In the genomic region with DNA sequence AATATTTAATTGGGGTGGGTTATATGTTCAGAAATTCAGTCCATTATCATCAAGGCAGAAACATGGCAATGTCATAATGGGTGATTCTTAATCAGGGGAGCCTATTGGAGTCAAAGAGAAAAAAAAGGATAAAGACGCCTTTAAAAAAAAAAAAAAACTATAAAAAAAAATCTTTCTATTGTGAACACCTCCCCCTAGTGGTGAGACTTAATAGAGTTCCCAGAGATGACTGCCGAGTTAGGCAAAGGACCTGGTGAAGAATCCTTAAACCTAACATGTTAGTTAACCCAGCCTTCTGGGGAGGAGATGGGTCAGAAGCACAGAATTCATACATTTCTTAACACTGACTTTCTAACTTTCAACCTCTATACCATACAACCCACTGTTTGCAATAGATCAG, we compare ENCODE assay signal across 10 mouse cellular contexts. TPM values are rescaled to one million over a fixed set of nuclear protein-coding genes. Genes with fewer than 3 reads are reported as not detected.
DNase-seq lines count a peak whose midpoint lies in the region; ATAC-seq lines count a peak whose summit lies in the region.
"Had no signal": no experiment of that assay in that cellular context is flagged by ENCODE, and none has a peak within 500 bp of the region (broad histone marks: within the 10 kb centered on the region; RNA-seq: fewer than 3 reads in every experiment).

No protein-coding gene starts in this region.

- peaks cover 13% of the 10 kb centered on the region for H3K36me3 ChIP-seq in limb, embryonic 11.5 days (ENCODE audit: control insufficient read depth, insufficient read depth, low read length)
- peaks cover 90% of the 10 kb centered on the region for H3K36me3 ChIP-seq in limb, embryonic 10.5 days

- WGBS in limb, embryonic 11.5 days, result 25% methylated on average over 2 of the region's 2 CpGs
- WGBS in limb, embryonic 10.5 days, result 24% methylated on average over 2 of the region's 2 CpGs

- H3K27ac ChIP-seq in limb, embryonic 11.5 days (replicated peaks; ENCODE audit: low read depth, low read length), result no peak overlapping the region
- no peak overlapping the region for H3K27ac ChIP-seq in limb, embryonic 10.5 days

- H3K4me3 ChIP-seq in limb, embryonic 11.5 days (ENCODE audit: low read depth, low read length), result no peak overlapping the region
- no peak overlapping the region for H3K4me3 ChIP-seq in limb, embryonic 10.5 days

- H3K9me3 ChIP-seq in limb, embryonic 11.5 days (ENCODE audit: control insufficient read depth, low read length), result no peaks in the 10 kb centered on the region
- H3K9me3 ChIP-seq in limb, embryonic 10.5 days (replicated peaks), result no peaks in the 10 kb centered on the region

- H3K4me1 ChIP-seq in limb, embryonic 11.5 days (ENCODE audit: control insufficient read depth, insufficient read depth, low read length), result no peaks in the 10 kb centered on the region
- H3K4me1 ChIP-seq in limb, embryonic 10.5 days, result no peaks in the 10 kb centered on the region

- H3K27me3 ChIP-seq in limb, embryonic 11.5 days (ENCODE audit: control insufficient read depth, insufficient read depth, low read length), result no peaks in the 10 kb centered on the region
- no peaks in the 10 kb centered on the region for H3K27me3 ChIP-seq in limb, embryonic 10.5 days (ENCODE audit: low read depth, poor library complexity, severe bottlenecking)

- ATAC-seq in limb, embryonic 11.5 days (ENCODE audit: insufficient number of reproducible peaks, low FRiP score, low TSS enrichment, low read depth), result no peak

- DNase-seq in embryo, embryonic 10 days (ENCODE audit: low spot score), result peak; percentile 58
- no peak for DNase-seq in embryo, embryonic 9.5 days (ENCODE audit: extremely low spot score)
- DNase-seq in limb, embryonic 11.5 days (ENCODE audit: low spot score), result peak; percentile 24
- DNase-seq in limb, embryonic 10.5 days (ENCODE audit: low spot score), result no peak
- DNase-seq in ZHBTc4 (ENCODE audit: low read depth, low spot score), result peak; percentile 60
- peak; percentile 40 for DNase-seq in mesoderm, embryonic 11.5 days (ENCODE audit: low read depth, low spot score)
- DNase-seq in adrenal gland, postnatal 25 days, result no peak
- no peak for DNase-seq in adrenal gland, postnatal 36 days
- DNase-seq: cerebellum, adult 9-11 months; heart, adult 11 months had no signal

- no peak overlapping the region for H3K9ac ChIP-seq in limb, embryonic 11.5 days (ENCODE audit: low read length)

- H3K4me2 ChIP-seq in limb, embryonic 11.5 days (ENCODE audit: low read depth, severe bottlenecking), result no peak overlapping the region

RNA-seq across cellular contexts. Expression of gene Spdl1, which starts 18.7 kb away (rescaled TPM):
- 34.0 and 37.0 TPM in 2 replicates for polyA plus RNA-seq in limb, embryonic 11.5 days (2014; fragmentation: Nextera tagmentation; extraction: Ambion mirVana)
- 33.5 and 33.9 TPM in 2 replicates for polyA plus RNA-seq in limb, embryonic 10.5 days (2016; fragmentation: Nextera tagmentation; extraction: Ambion mirVana)
- total RNA-seq in adrenal gland, postnatal 25 days (2021), result 2.2 and 3.1 TPM in 2 replicates
- total RNA-seq in adrenal gland, postnatal 36 days (2021), result 1 to 10 TPM; 1.8 to 1.9 TPM

RNA-seq across cellular contexts. Expression of gene Dock2, which starts 31.1 kb away (rescaled TPM):
- polyA plus RNA-seq in limb, embryonic 11.5 days (2014; fragmentation: Nextera tagmentation; extraction: Ambion mirVana), result 0.25 and 0.41 TPM in 2 replicates
- polyA plus RNA-seq in limb, embryonic 10.5 days (2016; fragmentation: Nextera tagmentation; extraction: Ambion mirVana), result 0.55 and 0.60 TPM in 2 replicates
- total RNA-seq in adrenal gland, postnatal 25 days (2021), result 1.2 and 2.2 TPM in 2 replicates
- 1 to 10 TPM; 2.5 to 3.9 TPM for total RNA-seq in adrenal gland, postnatal 36 days (2021)

Comparison
In these comparisons a context has a peak if more than half of its experiments do, and no peak if none do; other contexts are left out.
1. DNase-seq: peak in embryo, embryonic 10 days (single experiment), limb, embryonic 11.5 days (single experiment), ZHBTc4 (single experiment) and mesoderm, embryonic 11.5 days (single experiment); none in embryo, embryonic 9.5 days (single experiment), limb, embryonic 10.5 days (single experiment), adrenal gland, postnatal 25 days (single experiment) and adrenal gland, postnatal 36 days (0 of 2).